Mouse (Mus musculus): ENCODE results near the gene Kif1c. TPM values are rescaled to one million over a fixed set of nuclear protein-coding genes. Genes with fewer than 3 reads are reported as not detected.

Kif1c gene
- polyA plus RNA-seq, 1 experiment = 13.7 TPM

GRCm38 (mm10) chr11:70711026-70711425 lies 10.7 kb downstream of the Kif1c start:
- TF ChIP-seq POLR2A (IDR thresholded peaks at IDR 0.05; ENCODE audit: borderline replicate concordance, control insufficient read depth, low read depth, low read length) (no peak), CTCF (IDR thresholded peaks at IDR 0.05; ENCODE audit: control insufficient read depth, insufficient read depth, low read length) (no peak)
- H3K4me3 ChIP-seq (replicated peaks; ENCODE audit: control insufficient read depth, low read depth, low read length) = no peak overlapping the region
- 91% methylated on average over 10 of the region's 10 CpGs for WGBS
- no peak overlapping the region for H3K27ac ChIP-seq (ENCODE audit: control insufficient read depth, insufficient read depth, low read depth, low read length, poor library complexity)
- H3K4me1 ChIP-seq (ENCODE audit: control insufficient read depth, insufficient read depth, low read length) = no peaks in the 10 kb centered on the region

- Histone ChIP-seq H3K27ac (ENCODE audit: control insufficient read depth, insufficient read depth, low read depth, low read length, poor library complexity) (no peak overlapping the region), H3K4me3 (replicated peaks; ENCODE audit: control insufficient read depth, low read depth, low read length) (no peak overlapping the region), H3K4me1 (ENCODE audit: control insufficient read depth, insufficient read depth, low read length) (no peaks in the 10 kb centered on the region)
- TF ChIP-seq POLR2A (IDR thresholded peaks at IDR 0.05; ENCODE audit: borderline replicate concordance, control insufficient read depth, low read depth, low read length) (no peak), CTCF (IDR thresholded peaks at IDR 0.05; ENCODE audit: control insufficient read depth, insufficient read depth, low read length) (no peak)
- WGBS = 82% methylated on average over 6 of the region's 6 CpGs
Measured at GRCm38 (mm10) chr11:70713222-70713621, 12.9 kb downstream of the Kif1c start.

- Histone ChIP-seq H3K27ac (ENCODE audit: control insufficient read depth, insufficient read depth, low read depth, low read length, poor library complexity) (no peak overlapping the region), H3K4me3 (replicated peaks; ENCODE audit: control insufficient read depth, low read depth, low read length) (no peak overlapping the region), H3K4me1 (ENCODE audit: control insufficient read depth, insufficient read depth, low read length) (peaks cover 2% of the 10 kb centered on the region)
- 85% methylated on average over 6 of the region's 6 CpGs for WGBS
- TF ChIP-seq POLR2A (IDR thresholded peaks at IDR 0.05; ENCODE audit: borderline replicate concordance, control insufficient read depth, low read depth, low read length) (no peak), CTCF (IDR thresholded peaks at IDR 0.05; ENCODE audit: control insufficient read depth, insufficient read depth, low read length) (no peak)
Measured at GRCm38 (mm10) chr11:70715832-70716231, 15.5 kb downstream of the Kif1c start.

GRCm38 (mm10) chr11:70718481-70718880 lies 18.1 kb downstream of the Kif1c start:
- H3K4me1 ChIP-seq (ENCODE audit: control insufficient read depth, insufficient read depth, low read length) = peaks cover 4% of the 10 kb centered on the region

GRCm38 (mm10) chr11:70720567-70720966 lies 20.2 kb downstream of the Kif1c start:
- peaks cover 4% of the 10 kb centered on the region for H3K4me1 ChIP-seq (ENCODE audit: control insufficient read depth, insufficient read depth, low read length)
- 7% methylated on average over 3 of the region's 3 CpGs for WGBS
- H3K4me3 ChIP-seq (replicated peaks; ENCODE audit: control insufficient read depth, low read depth, low read length) = no peak overlapping the region
- H3K27ac ChIP-seq (ENCODE audit: control insufficient read depth, insufficient read depth, low read depth, low read length, poor library complexity) = no peak overlapping the region
- TF ChIP-seq CTCF (IDR thresholded peaks at IDR 0.05; ENCODE audit: control insufficient read depth, insufficient read depth, low read length) (no peak), POLR2A (IDR thresholded peaks at IDR 0.05; ENCODE audit: borderline replicate concordance, control insufficient read depth, low read depth, low read length) (no peak)

More at GRCm38 (mm10) chr11:70718481-70718880, 18.1 kb downstream of the Kif1c start:
- WGBS = 79% methylated on average over 5 of the region's 5 CpGs
- H3K4me3 ChIP-seq (replicated peaks; ENCODE audit: control insufficient read depth, low read depth, low read length) = no peak overlapping the region
- TF ChIP-seq CTCF (IDR thresholded peaks at IDR 0.05; ENCODE audit: control insufficient read depth, insufficient read depth, low read length) = no peak
- no peak overlapping the region for H3K27ac ChIP-seq (ENCODE audit: control insufficient read depth, insufficient read depth, low read depth, low read length, poor library complexity)

- no peak overlapping the region for H3K4me3 ChIP-seq (replicated peaks; ENCODE audit: control insufficient read depth, low read depth, low read length)
- peaks cover 4% of the 10 kb centered on the region for H3K4me1 ChIP-seq (ENCODE audit: control insufficient read depth, insufficient read depth, low read length)
- no peak overlapping the region for H3K27ac ChIP-seq (ENCODE audit: control insufficient read depth, insufficient read depth, low read depth, low read length, poor library complexity)
- no peak for TF ChIP-seq CTCF (IDR thresholded peaks at IDR 0.05; ENCODE audit: control insufficient read depth, insufficient read depth, low read length)
- TF ChIP-seq POLR2A (IDR thresholded peaks at IDR 0.05; ENCODE audit: borderline replicate concordance, control insufficient read depth, low read depth, low read length) = no peak
- WGBS = 84% methylated on average over 3 of the region's 3 CpGs
Measured at GRCm38 (mm10) chr11:70721072-70721471, 20.7 kb downstream of the Kif1c start.

GRCm38 (mm10) chr11:70724706-70725105 lies 24.4 kb downstream of the Kif1c start:
- H3K27ac ChIP-seq (ENCODE audit: control insufficient read depth, insufficient read depth, low read depth, low read length, poor library complexity) = no peak overlapping the region; the same call in 1 of the 2 replicates
- no peak for TF ChIP-seq CTCF (IDR thresholded peaks at IDR 0.05; ENCODE audit: control insufficient read depth, insufficient read depth, low read length)
- no peak for TF ChIP-seq POLR2A (IDR thresholded peaks at IDR 0.05; ENCODE audit: borderline replicate concordance, control insufficient read depth, low read depth, low read length)
- peaks cover 4% of the 10 kb centered on the region for H3K4me1 ChIP-seq (ENCODE audit: control insufficient read depth, insufficient read depth, low read length)
- no peak overlapping the region for H3K4me3 ChIP-seq (replicated peaks; ENCODE audit: control insufficient read depth, low read depth, low read length)
- WGBS = 85% methylated on average over 9 of the region's 9 CpGs

- H3K4me3 ChIP-seq (replicated peaks; ENCODE audit: control insufficient read depth, low read depth, low read length) = no peak overlapping the region
- TF ChIP-seq CTCF (IDR thresholded peaks at IDR 0.05; ENCODE audit: control insufficient read depth, insufficient read depth, low read length) = no peak
- TF ChIP-seq POLR2A (IDR thresholded peaks at IDR 0.05; ENCODE audit: borderline replicate concordance, control insufficient read depth, low read depth, low read length) = no peak
- H3K27ac ChIP-seq (ENCODE audit: control insufficient read depth, insufficient read depth, low read depth, low read length, poor library complexity) = no peak overlapping the region
- 83% methylated on average over 2 of the region's 2 CpGs for WGBS
- no peaks in the 10 kb centered on the region for H3K4me1 ChIP-seq (ENCODE audit: control insufficient read depth, insufficient read depth, low read length)
Measured at GRCm38 (mm10) chr11:70726585-70726984, 26.2 kb downstream of the Kif1c start.

GRCm38 (mm10) chr11:70727385-70727784 lies 27.0 kb downstream of the Kif1c start:
- no peaks in the 10 kb centered on the region for H3K4me1 ChIP-seq (ENCODE audit: control insufficient read depth, insufficient read depth, low read length)
- TF ChIP-seq CTCF (IDR thresholded peaks at IDR 0.05; ENCODE audit: control insufficient read depth, insufficient read depth, low read length) = no peak
- TF ChIP-seq POLR2A (IDR thresholded peaks at IDR 0.05; ENCODE audit: borderline replicate concordance, control insufficient read depth, low read depth, low read length) = no peak
- no peak overlapping the region for H3K27ac ChIP-seq (ENCODE audit: control insufficient read depth, insufficient read depth, low read depth, low read length, poor library complexity)
- 51% methylated on average over 5 of the region's 5 CpGs for WGBS
- H3K4me3 ChIP-seq (replicated peaks; ENCODE audit: control insufficient read depth, low read depth, low read length) = no peak overlapping the region
